Mouse (Mus musculus): ENCODE measurements around the gene Zfp454. TPM values are rescaled to one million over a fixed set of nuclear protein-coding genes. Genes with fewer than 3 reads are reported as not detected.

Zfp454 gene
- total RNA-seq, 2 experiments from 2014 or later = 5.3 to 6.4 TPM

GRCm38 (mm10) chr11:50886231-50886932 is 1.1 kb downstream of the Zfp454 start:
- TF ChIP-seq CTCF (conservative IDR thresholded peaks at IDR 0.05) = no peak
- no peak for DNase-seq (ENCODE audit: low spot score in 2 of 2)
- peak overlapping the region; percentile 67 for H3K4me3 ChIP-seq
- H3K27ac ChIP-seq = no peak overlapping the region

DNA sequence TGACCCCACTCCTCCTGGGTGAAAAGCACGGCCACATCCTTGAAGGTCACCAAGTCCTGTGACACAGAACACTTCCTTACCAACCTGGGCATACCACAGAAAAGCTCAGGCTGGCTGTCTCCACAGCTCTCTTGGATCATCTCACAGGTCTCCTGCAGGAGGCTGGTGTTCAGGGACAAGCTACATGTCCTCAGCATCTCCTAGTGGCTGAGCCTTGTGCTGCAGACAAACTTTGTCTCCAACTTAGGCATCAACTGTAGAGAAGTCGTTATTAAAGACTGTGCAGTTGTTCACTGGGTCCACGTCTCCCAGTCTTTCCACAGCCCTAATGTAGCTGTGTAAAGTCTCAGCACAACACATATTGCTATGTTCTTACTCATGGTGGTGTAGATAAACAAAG is 3.7 kb downstream of the Zfp454 start:
- TF ChIP-seq CTCF (conservative IDR thresholded peaks at IDR 0.05) = peak; percentile 49
- no peak for DNase-seq (ENCODE audit: low spot score in 2 of 2)
- H3K27ac ChIP-seq = no peak overlapping the region
- no peak overlapping the region for H3K4me3 ChIP-seq

- H3K4me3 ChIP-seq = no peak overlapping the region
- TF ChIP-seq CTCF (conservative IDR thresholded peaks at IDR 0.05) = no peak
- no peak overlapping the region for H3K27ac ChIP-seq
- DNase-seq (ENCODE audit: low spot score in 2 of 2) = no peak
Observed at GRCm38 (mm10) chr11:50878641-50879040, 8.8 kb downstream of the Zfp454 start.

GRCm38 (mm10) chr11:50850989-50851601 is 36.4 kb downstream of the Zfp454 start:
- Histone ChIP-seq H3K27ac (no peak overlapping the region), H3K4me3 (peak overlapping the region; percentile 53)
- TF ChIP-seq CTCF (conservative IDR thresholded peaks at IDR 0.05) = no peak
- no peak for DNase-seq (ENCODE audit: low spot score in 2 of 2)

GRCm38 (mm10) chr11:50850177-50850735 is 37.2 kb downstream of the Zfp454 start, which contains the start of gene Grm6:
Gene Grm6, plus strand, starts transcription at chr11:50850685.
- TF ChIP-seq CTCF (conservative IDR thresholded peaks at IDR 0.05) = no peak
- DNase-seq (ENCODE audit: low spot score in 2 of 2) = no peak
- no peak within 1 kb of the TSS for H3K27ac ChIP-seq
- peak within 1 kb of the TSS; percentile 53 for H3K4me3 ChIP-seq

- DNase-seq (ENCODE audit: low spot score in 2 of 2) = no peak
- Histone ChIP-seq H3K27ac (no peak overlapping the region), H3K4me3 (no peak overlapping the region)
- no peak for TF ChIP-seq CTCF (conservative IDR thresholded peaks at IDR 0.05)
Observed at GRCm38 (mm10) chr11:50849310-50849709, 38.1 kb downstream of the Zfp454 start.

- no peak for TF ChIP-seq CTCF (conservative IDR thresholded peaks at IDR 0.05)
- Histone ChIP-seq H3K4me3 (no peak overlapping the region), H3K27ac (no peak overlapping the region)
- no peak for DNase-seq (ENCODE audit: low spot score in 2 of 2)
Observed at GRCm38 (mm10) chr11:50848520-50849137, 38.8 kb downstream of the Zfp454 start.

DNA sequence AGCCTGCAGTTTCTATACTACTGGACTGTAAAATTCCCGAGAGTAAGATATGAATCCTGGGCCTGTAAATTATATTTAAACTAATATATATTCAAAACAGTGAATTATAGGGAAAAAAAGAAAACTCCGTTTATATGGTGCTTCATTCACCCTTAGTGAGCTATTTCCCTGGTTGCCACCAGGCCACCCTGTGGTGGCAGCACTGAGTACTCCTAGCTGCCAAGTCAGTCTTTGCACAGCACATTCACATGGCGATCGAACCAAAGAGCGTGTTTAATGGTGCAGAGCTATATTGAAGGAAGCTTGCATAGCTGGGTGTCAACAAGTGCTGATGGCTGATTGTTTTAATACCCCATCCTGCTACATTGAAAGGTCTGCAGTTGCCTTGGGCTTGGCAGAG is 40.4 kb downstream of the Zfp454 start:
- DNase-seq (ENCODE audit: low spot score in 2 of 2) = no peak
- no peak overlapping the region for H3K4me3 ChIP-seq
- peak; percentile 77 for TF ChIP-seq CTCF (conservative IDR thresholded peaks at IDR 0.05)
- no peak overlapping the region for H3K27ac ChIP-seq

- no peak for DNase-seq (ENCODE audit: low spot score in 2 of 2)
- TF ChIP-seq CTCF (conservative IDR thresholded peaks at IDR 0.05) = no peak
- no peak overlapping the region for H3K4me3 ChIP-seq
Observed at GRCm38 (mm10) chr11:50845951-50846350, 41.5 kb downstream of the Zfp454 start.

DNA sequence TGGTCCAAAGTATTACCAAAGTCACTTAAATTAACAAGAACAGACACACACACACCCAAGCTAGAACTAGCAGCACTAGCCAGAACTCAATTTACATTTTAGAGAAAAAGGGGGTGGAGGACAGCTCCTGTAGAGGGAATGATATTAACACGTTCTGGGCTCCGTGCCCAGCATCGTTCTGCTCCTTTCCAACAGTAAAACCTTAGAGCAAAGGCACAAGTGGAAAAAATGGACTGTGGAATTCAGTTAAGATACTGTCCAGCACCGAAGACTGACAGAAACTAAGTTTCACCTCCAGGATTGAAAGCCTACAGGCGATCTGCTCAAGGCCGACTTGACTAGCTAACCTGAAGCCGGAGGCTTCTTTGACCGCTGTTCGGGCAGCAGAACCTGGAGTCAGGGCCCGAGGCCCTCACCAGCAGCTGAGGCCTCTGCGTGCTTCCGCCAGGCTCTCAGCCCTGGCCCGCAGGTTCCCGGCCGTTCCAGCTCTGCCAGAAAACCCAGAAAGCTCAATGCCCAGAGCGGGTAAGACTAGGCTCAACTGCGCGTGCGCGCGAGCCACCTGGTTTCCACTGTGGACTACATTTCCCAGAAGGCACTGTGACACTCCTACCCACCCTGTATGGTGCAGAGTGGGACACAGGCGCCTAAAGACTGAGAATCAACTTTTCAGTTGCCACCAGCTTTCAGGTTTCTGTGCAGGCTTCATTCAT is 46.3 kb downstream of the Zfp454 start, which contains the start of gene Zfp879:
TSS of gene Zfp879 (minus strand) at position 530 of the 713 bp plus-strand sequence.
- Histone ChIP-seq H3K27ac (peak within 1 kb of the TSS; percentile 95), H3K4me3 (peak within 1 kb of the TSS; percentile 66)
- DNase-seq (ENCODE audit: low spot score in 2 of 2) = peak; percentile 95
- TF ChIP-seq CTCF (conservative IDR thresholded peaks at IDR 0.05) = no peak

More at GRCm38 (mm10) chr11:50845951-50846350, 41.5 kb downstream of the Zfp454 start:
- H3K27ac ChIP-seq = no peak overlapping the region

GRCm38 (mm10) chr11:50835727-50836126 is 51.7 kb downstream of the Zfp454 start:
- DNase-seq (ENCODE audit: low spot score in 2 of 2) = no peak
- no peak for TF ChIP-seq CTCF (conservative IDR thresholded peaks at IDR 0.05)
- Histone ChIP-seq H3K4me3 (no peak overlapping the region), H3K27ac (no peak overlapping the region)
